Mouse (Mus musculus) gastrocnemius, postnatal 25 days (tissue): ENCODE measurements around the gene Pkhd1. TPM values are rescaled to one million over a fixed set of nuclear protein-coding genes. Genes with fewer than 3 reads are reported as not detected.
"Not testable (repeated sequence)": the region's sequence is repeated elsewhere in the genome, so short reads cannot be mapped to it uniquely, and the experiment has no call there.

Experiments used
- DNase-seq: peaks from one replicate; pipeline ENCODE4 v3.0.0; 2022
- total RNA-seq, 2 experiments: library from RNA; stranded (reverse); gene quantifications; 1 replicate in 1 of 2; 2 replicates in 1 of 2; pipeline ENCODE4 v1.2.3; 2021

The Pkhd1 gene
- total RNA-seq, 2 experiments from 2014 or later: 0.10 to 0.13 TPM

DNA sequence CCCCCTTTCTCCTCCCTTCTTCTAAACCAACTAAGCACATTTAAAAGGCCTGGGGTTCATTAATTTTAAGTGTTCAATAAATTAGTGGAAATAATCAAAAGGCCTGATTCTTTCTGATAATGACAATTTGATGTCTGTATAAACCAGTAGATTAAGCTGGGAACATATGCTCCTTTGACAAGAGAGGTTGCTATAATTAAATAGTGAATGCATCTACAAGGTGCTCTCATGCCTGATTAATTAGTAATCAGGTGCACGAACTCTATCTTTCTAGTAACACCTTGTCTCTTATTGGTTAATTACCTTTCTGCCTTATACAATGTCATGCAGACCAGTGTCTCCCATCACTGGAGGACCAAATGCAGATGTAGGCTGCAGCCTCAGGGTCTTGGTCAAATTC, 329.2 kb downstream of the Pkhd1 start:
- DNase-seq: no peak

DNA sequence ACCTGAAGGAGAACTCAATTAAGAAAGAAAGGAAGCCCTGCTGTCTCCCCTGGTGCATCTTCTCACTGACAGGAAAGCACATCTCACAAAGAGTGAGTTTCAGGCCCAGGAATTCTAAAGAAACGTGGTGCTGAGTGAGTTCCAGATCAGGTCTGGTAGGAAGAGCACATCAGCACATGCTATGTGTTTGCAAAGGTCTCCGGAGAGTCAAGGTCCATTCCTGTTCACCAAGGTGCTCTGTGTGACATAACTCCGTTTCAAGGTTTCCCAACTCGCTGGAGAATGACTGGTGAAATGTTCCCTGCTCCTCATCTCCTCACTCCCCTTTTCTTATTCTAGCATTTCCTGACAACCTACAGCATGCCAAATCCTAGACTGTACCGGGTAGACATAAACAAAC, 357.5 kb downstream of the Pkhd1 start:
- no peak for DNase-seq

DNA sequence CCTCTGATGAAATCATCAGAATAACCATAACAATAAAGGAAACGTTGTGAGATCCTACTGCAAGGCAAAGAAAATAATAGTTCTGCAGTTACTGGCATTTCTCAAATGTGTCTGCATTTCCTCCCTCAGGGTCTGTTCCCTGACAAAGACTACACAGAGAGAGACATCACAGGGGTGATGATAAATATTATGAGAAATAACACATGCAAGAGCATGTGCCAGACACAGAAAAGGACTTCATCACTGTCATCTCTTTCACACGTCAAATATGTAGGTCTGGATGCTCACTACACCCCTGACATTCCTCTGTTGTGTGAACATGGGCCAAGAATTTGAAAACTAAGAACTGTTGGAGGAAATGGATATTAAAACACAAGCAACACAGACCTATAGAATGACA, 369.7 kb downstream of the Pkhd1 start:
- DNase-seq: no peak

DNA sequence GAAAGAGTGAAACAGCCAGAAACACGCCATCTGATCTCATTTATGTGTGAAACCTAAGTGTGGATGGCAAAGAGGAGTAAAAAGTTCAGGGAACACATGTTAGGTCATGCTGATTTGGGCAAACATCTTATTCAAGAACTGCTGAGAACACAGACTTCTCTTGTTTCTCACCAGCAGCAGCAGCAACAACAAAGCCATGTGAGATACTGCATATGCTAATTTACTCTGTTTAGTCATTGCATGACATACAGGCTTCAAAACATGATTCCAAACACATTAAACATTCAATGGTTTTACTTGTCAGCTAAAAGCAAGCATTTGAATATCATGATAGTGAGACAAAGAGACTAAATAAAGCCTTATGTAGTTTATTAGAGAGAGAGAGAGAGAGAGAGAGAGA, 401.2 kb downstream of the Pkhd1 start:
- no peak for DNase-seq

DNA sequence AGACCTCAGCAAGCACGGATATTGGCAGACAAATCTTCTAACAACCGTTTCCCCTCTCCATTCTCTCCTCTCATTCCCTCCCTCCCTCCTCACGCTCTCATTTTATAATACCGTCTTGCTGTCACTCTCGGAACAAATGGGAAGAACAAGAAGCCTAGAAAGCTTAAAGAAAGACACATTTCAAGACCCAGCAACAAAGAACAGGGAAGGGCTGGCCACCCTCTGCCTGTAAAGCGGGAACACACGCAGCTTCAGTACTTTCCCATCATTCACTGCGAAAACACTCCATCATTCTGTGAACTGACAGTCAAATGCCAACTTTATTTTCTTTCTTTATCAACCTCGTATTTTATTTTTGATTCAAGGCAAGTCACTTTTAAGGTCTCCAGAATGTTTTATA, 427.4 kb downstream of the Pkhd1 start:
- no peak for DNase-seq

DNA sequence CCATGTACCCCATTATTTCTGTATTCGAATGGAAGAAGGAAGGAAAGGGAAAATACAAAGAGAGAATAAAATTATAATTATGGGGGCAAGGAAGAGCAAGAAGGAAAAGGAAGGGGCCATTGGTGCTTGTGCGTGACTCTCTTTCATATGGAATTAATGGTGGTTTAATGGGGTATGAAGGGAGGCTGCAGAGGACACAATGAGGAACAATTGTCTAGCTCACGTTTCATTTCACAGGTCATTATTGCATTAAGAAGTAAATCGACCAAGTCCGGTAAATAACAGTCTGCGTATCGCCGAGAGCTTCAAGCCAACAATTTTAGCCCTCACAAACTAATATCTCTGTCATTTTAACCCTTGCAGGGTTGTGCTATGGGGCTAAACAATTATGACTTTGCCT, 437.7 kb downstream of the Pkhd1 start:
- DNase-seq: no peak

DNA sequence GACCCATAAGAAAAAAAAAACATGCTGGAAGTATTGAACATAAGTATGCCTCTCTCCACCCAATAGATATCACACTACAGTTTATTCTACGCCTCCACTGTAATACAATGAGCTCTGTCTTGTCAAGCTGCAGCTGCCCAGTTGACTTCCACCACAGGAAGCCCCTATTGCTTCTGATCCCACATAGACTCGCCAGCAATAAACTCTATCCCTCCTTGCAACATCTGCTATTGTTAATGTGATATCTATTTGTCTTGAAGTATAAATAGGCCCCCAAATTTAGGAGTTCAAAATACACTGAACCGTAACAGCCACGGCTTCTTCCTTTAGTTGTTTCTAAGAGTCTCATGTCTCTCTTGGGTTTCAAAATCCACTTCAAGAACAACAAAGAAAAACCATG, 446.7 kb downstream of the Pkhd1 start:
- no peak for DNase-seq

DNA sequence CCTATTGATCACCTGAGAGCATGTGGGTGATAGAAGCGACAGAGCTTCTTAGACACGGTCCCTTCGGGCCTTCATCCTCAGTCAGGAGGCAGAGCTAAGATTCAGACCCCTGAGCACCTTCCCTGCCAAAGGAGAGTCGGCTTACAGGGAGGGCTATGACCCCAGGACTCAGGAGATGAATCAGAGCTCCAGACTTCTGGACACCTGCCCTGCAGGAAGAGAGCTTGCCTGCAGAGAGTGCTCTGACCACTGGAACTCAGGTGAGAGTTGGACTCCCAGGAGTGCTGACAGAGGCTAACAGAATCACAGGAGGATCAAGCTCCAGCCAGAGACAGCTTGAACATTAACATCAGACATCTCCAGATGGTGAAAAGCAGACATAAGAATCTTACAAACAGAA, 467.2 kb downstream of the Pkhd1 start:
- DNase-seq: not testable (repeated sequence)

DNA sequence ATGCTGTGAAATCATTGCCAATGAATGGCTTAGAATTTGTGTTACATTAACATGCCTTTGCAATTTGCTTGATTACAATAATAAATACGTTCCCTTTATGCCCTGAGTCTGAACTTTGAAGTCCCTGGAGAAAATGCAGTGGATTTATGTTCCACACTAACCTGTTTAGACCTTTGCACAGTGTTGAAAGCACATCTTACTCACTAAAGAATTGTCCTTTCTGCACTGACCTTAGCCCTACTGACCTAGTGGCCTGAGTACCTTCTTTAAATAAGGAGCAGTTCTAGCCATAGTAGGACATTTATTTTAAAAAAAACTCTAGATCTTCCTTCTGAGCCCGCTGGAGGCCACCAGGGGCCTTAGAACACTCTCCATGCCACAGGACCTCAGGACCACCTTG, 467.8 kb downstream of the Pkhd1 start:
- DNase-seq: no peak

DNA sequence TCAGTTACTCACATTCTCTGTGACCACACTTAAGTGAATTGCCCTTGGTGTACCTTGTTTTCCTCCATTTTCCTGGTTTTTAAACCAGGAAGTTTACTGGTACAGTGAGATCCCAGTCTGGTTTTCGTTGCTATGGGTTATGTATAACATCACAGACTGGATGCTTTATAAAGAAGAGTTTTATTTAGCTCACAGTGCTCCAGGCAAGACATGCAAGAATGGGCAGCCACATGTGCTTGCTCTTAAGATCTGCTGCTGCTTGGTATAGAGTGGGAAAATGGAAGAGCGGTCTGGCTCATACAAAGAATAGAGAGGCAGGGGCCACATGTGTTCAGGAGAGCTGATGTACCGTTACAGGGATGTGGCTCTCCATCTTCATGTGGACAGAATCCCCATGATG, 481.7 kb downstream of the Pkhd1 start:
- DNase-seq: no peak

DNA sequence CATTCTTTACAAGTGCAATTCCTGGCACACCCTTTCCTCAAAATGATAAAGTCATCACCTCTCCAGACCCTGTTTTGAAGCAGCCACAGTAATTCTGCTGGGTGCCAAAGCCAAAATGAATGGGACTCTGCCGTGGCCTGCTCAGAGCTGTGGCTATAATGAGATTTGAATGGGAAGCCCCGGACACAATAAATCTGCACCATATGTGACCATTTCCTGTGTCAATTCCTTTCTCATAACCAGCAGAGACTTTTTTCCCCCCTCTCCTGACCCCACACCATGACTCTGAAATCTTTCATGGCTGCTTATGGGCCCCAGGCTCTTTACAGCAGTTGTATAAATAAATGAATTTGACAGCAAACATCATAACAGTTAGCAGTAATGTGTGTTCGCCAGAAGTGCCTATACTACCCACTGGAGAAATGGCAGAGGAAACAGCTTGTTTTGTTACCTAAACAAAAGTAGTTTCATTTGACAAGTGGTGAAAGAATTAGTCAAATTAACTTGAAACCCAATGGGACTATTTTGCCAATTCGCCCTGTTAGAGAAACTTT, 482.7 kb downstream of the Pkhd1 start:
- no peak for DNase-seq

DNA sequence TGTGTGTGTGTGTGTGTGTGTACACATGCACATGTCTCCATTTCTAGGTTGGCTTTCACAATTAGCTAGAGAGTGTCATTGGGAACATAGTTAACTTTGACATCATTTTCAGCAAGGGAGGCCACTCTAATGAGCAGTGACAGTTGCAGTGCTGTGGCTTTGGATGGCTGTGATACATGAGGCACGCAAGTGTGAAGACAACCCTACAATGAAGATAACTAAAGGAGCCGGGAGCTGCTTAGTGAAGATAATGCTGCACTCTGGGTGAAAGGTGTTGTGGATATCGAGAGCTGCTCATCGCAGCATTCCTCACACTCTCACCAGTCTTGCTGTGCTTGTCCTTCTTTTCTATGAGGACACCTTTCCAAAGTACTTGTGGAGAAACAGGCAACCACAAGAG, 484.2 kb downstream of the Pkhd1 start:
- no peak for DNase-seq

DNA sequence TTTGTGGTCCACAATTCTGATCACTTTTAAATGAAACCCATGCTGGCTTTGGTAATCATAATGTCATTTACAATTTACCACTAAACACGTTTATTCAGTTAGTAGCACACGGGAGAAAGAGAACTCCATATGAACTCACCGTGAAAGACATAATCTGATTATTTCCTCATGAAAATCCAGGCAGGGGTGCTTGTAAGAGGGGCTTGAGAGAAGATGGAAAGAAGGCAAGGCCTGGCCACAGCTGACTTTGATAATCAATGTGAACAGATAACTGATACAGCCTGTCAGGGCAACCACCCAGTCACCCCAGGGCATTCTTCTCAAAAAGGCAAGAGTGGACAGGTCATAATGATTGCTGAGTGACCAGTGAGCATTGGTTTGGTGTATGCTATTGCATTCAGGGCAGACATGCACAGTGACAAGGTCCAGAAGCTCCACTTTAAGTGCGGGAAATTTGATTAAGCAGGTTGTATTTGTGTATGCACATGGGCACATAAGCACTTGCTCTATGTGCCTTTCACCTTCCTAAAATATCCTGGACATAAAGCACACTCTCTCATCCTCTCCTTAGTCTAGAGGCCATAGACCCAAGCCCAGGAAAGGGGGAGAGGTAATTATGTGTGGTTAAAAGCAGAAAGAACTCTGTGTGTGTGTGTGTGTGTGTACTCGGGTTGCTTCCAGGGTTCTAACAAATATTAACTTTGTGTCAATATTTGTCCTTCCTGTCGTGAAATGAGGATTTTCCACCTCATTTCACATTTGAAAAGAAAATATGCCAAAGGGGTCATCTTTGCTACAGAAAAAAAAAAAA, 485.9 kb downstream of the Pkhd1 start:
- DNase-seq: no peak

DNA sequence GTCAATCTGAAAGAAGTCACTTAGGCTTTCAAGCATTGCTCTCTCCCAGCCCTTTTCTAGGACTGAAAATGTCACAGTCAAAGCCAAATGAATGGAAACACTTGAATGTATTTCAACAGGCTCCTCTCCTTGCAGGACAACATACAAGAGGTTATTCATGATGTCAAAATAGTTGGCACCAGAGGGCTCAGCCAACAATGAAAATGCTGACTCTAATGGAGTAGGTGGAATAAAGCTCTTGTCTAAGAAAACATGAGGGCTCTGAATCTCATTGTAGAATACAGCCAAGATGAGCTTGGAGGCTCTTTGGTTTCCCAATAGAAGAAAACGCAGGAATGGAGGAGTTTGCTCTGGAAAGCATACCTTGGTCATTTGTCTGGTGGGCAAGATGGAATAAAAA, 500.5 kb downstream of the Pkhd1 start:
- DNase-seq: no peak

DNA sequence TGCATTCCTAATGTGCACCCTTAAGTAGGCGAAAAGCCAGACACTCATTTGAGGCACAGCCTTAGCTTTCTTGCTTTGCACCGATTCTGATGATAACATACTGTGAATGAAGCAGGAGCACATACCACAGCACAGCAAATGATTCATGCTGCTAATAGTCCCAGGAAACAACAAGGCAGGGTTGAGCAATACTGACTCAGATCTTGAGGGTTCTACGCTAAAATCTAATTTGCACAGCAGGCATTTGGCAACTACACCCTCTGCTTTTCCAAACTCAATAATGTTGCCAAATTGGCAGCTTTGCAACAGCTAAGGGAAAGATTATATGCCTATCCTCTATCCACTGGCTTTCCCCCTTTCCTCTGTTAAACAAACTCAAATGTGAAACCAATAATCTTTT, 548.1 kb downstream of the Pkhd1 start:
- no peak for DNase-seq

DNA sequence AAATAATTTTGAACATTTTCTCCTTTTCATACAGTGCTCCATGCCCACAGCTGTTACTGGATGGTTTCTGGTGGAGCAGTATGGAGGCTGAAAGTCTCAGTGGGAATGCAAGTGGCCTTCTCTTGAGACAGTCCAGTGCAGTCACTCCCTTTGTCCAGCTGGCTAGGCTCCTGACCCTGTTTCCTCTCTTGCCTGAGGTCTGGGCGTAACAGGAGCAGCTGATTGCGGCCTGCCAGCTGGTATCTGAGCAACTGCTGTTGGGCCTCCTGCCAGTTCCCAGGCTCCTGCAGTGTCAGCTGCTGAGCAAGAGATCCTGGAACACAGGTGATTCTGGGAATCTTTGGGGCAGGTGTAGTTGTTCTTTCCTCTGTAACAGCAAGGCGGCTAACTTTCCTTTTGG, 559.6 kb downstream of the Pkhd1 start:
- DNase-seq: peak; percentile 67

DNA sequence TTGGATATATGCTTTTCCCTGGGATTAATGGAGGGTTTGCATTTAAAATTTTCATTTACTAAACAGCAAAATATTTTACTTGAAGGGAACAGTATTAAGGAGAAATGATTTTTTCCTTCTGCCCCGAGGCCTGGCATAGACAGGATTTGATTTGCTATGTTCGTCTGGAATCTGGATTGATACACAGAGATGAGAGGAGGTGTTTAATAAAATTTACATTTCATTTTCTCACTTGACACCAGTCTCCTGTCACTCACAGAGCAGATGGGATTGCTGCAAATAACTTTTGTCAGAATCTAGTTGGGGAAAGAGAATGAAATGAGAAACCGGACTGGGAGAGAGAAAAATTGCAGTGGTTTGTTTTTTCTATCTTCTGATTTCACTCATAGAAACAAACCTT, 578.5 kb downstream of the Pkhd1 start:
- DNase-seq: no peak

DNA sequence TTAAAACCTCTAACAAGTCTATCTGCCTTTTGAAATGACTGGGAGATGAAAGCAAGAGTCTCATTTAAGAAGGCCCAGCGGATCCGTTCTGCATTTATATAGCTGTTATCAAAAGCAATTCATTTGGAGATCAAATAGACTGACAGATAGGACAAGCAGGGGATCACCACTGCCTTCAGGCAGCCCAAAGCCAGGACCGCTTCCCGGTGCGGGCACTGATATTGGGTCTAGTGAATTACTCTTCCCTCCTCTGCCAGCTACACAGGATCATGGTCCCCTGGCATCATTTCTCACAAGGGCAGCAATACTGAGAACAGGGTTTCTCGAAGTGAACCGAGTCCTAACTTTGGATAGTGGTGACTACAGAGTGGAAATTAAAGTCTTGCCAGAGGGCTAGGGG, 582.6 kb downstream of the Pkhd1 start:
- no peak for DNase-seq

DNA sequence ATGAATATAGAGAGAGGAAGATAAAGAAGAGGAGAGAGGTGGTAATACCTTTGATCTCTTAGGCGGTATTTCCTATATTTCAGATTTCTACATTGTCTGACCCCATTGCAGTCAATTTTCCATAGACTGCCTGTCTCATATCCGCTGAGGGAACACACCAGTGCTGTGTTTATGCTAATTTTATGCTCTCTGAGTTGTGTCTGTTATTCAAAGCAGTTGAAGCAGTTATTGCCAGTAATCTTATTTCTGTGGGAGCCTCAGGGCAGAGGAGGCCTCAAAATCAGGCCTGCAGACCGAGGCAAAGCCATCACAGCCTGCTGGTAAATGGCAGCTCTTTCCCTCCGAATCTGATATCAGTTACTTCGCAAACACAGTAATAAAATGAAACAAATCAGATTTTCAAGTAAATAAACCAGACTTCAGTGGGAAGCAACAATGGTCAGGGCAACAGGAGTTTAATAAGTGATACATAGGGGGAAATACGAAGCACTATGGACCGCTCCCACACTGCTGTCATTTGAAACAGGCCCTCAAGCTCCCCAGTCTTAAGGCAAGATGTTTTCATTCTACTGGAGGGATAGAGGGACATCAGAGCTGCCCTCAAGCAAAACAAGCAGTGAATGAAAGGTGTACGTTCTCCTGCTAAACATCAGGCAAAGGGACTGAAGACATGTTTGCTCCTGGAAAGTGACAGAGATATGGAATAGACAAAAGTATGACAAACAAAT, 599.5 kb downstream of the Pkhd1 start:
- DNase-seq: no peak

DNA sequence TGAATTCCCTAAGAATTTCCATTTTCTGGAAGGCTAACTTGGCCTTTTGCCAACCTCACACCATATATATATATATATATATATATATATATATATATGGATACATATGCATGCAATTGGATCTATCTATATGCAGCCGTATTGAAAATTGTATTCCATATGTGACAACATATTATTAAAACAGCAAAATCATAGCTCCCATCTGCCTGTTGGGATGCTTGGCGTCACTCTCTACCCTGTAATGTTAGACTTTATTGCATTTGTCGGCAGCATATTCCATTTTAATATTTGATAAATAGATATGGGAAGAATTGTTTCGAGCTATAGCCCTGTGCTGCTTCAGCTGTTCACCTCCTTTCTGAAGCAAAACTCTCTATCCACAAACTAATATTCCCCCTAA, 600.2 kb downstream of the Pkhd1 start:
- DNase-seq: no peak
